Mouse (Mus musculus) spleen, adult 2 months (tissue): Measurements from ENCODE around the gene Gng2.

Experiments
- CTCF ChIP-seq: fragments of 200-500 bp; IDR thresholded peaks from 2 replicates; pipeline ENCODE4 v1.5.1; 2011; ENCODE audit warnings: mild to moderate bottlenecking, inconsistent platforms; ENCODE audit not compliant: insufficient read depth, insufficient read length, insufficient replicate concordance; ENCODE audit errors: extremely low read depth
- POLR2A ChIP-seq: fragments of 200-500 bp; IDR thresholded peaks from 2 replicates; pipeline ENCODE4 v1.6.1; 2011; ENCODE audit warnings: low read depth, low read length, inconsistent platforms

GRCm38 (mm10) chr14:19887569-19887968, 89.9 kb downstream of the Gng2 start:
- no peak for TF ChIP-seq POLR2A
- TF ChIP-seq CTCF, result no peak
